Mouse (Mus musculus): ENCODE results near the gene Phactr4.

DNA sequence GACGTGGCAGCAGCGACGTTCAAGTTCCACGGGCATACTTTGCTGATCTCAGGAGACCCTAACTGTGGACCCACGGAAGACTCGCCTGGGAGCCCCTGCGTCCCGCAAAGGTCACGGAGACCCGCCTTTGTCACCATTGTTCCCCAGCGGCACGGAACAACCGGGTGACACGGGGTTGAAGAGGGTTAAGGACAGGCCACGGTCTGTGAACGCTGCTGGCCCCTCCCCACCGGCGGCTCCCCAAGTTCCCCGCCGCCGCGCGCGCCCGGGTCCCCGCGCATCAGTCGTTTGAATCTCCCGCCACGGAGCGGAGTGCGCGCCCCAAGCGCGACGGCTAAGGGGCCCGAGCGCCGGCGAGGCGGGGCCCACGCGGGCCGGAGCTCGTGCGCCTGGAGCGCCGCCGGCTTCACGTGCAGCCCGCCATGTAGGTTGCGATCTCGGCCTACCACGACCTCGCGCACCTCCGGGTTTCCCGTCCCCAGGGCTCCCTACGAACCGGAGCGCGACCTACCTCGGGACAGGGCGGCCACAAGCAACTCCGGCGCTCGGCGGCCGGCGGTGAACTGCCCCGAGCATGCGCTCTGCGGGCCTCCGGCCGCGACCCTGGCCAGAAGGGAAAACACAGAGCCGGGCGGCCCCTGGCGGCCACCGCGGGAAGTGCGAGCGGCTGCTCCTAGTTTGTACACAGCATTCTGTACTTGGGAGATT is 77.0 kb downstream of the Phactr4 start:
- TF ChIP-seq CTCF (IDR thresholded peaks at IDR 0.05; ENCODE audit: low read depth) (peak; percentile 97), EP300 (optimal IDR thresholded peaks at IDR 0.05) (no peak)

All from stomach, postnatal 0 days (tissue).